Mouse (Mus musculus): ENCODE results near the gene Shisa9. TPM values are rescaled to one million over a fixed set of nuclear protein-coding genes. Genes with fewer than 3 reads are reported as not detected.

The Shisa9 gene
- total and polyA plus RNA-seq, 3 experiments = not detected

DNA sequence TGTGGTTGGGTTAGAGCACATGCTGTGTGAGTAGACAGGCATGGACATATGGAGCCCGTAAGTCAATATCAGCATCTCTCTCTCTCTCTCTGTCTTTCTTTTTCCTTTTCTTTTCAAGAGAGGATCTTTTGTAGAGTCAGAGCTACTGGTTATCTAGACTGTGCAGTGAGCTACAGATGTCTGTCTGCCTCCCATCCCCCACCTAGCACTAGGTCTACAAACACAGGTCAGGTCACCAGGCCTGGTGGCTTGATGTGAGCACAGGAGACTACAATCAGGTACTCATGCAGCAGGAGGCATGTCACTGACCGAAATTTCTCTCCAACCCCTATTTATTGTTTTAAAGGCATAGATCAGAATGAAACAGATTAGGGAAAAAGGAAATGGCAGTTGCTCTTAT is 219.1 kb downstream of the Shisa9 start:
- Histone ChIP-seq H3K9me3 (replicated peaks; ENCODE audit: low read length) (no peaks in the 10 kb centered on the region), H3K4me3 (replicated peaks in 1 of 3; ENCODE audit: low read depth in 2 of 3, low read length in 2 of 3, poor library complexity in 1 of 3) (no peak overlapping the region), H3K9ac (ENCODE audit: insufficient read depth, low read depth) (no peak overlapping the region), H3K4me2 (ENCODE audit: insufficient read depth, low read depth, poor library complexity, severe bottlenecking) (no peak overlapping the region), H3K36me3 (replicated peaks in 1 of 2; ENCODE audit: control insufficient read depth in 1 of 2, insufficient read depth in 1 of 2, low read length in 1 of 2) (no peaks in the 10 kb centered on the region), H3K27me3 (replicated peaks) (peaks cover 29% of the 10 kb centered on the region), H3K79me2 (replicated peaks; ENCODE audit: control insufficient read depth, extremely low read depth, insufficient read depth, poor library complexity, severe bottlenecking) (no peaks in the 10 kb centered on the region), H3K27ac (ENCODE audit: insufficient read depth, low read depth) (no peak overlapping the region), H3K4me1 (ENCODE audit: control insufficient read depth in 1 of 2, insufficient read depth in 2 of 2) (no peaks in the 10 kb centered on the region)
- in situ Hi-C loops (cut with MboI; ENCODE audit: low pct_ligation_motif_present, low pct_unique_long_range_greater_than_20kb, low sequenced_read_pairs) = loop anchor here (10.0 to 25.0 kb wide), 2 partner anchors 508 to 591 kb away; no protein-coding TSS in a partner anchor
- no peak for DNase-seq (ENCODE audit: extremely low read depth)
- dilution Hi-C loops (cut with MboI; ENCODE audit: extremely low pct_ligation_motif_present, extremely low pct_unique_long_range_greater_than_20kb, low sequenced_read_pairs) = no loop called here
- TF ChIP-seq MAX (IDR thresholded peaks at IDR 0.05; ENCODE audit: low read length) (no peak), ZNF384 (IDR thresholded peaks at IDR 0.05; ENCODE audit: low read depth, low read length) (no peak), TBP (conservative IDR thresholded peaks at IDR 0.05; ENCODE audit: low read depth, low read length) (no peak), SIN3A (IDR thresholded peaks at IDR 0.05; ENCODE audit: low read length) (no peak), PAX5 (IDR thresholded peaks at IDR 0.05; ENCODE audit: low read length) (no peak), MXI1 (IDR thresholded peaks at IDR 0.05; ENCODE audit: low read depth, low read length) (no peak), MAZ (IDR thresholded peaks at IDR 0.05; ENCODE audit: low read depth, low read length) (no peak), IRF4 (IDR thresholded peaks at IDR 0.05; ENCODE audit: low read depth, low read length) (no peak), RCOR1 (conservative IDR thresholded peaks at IDR 0.05; ENCODE audit: low read depth, low read length) (no peak), ZMIZ1 (IDR thresholded peaks at IDR 0.05; ENCODE audit: low read depth, low read length) (no peak), JUND (conservative IDR thresholded peaks at IDR 0.05; ENCODE audit: low read depth, low read length) (no peak), ETS1 (conservative IDR thresholded peaks at IDR 0.05; ENCODE audit: low read depth, low read length) (no peak), ZC3H11A (IDR thresholded peaks at IDR 0.05; ENCODE audit: low read depth, low read length) (no peak), USF1 (IDR thresholded peaks at IDR 0.05; ENCODE audit: low read depth, low read length) (no peak), HCFC1 (IDR thresholded peaks at IDR 0.05; ENCODE audit: low read depth, low read length) (no peak), CHD1 (IDR thresholded peaks at IDR 0.05; ENCODE audit: low read depth, low read length) (no peak), TCF12 (IDR thresholded peaks at IDR 0.05; ENCODE audit: low read depth, low read length) (no peak), EP300 (IDR thresholded peaks at IDR 0.05; ENCODE audit: low read length) (no peak)

DNA sequence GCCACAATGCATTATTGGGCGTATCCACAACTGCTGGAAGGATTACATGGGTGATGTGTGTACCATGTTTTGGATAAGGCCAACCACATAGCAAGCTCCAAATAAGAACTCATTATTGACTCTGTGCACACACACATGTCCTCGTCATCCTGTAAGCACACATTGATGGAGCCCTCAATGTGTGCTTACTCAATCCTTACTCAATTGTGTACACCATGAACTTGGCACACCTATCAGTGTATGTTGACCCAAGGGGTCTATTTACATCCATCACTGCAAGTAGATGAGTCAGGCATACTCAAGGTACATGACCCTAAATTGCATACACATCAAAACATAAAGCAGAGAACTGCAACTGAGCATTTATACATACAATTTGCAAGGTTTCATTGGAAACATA is 220.5 kb downstream of the Shisa9 start:
- TF ChIP-seq POLR2AphosphoS2 (IDR thresholded peaks at IDR 0.05; ENCODE audit: low read depth, low read length) (no peak), EP300 (IDR thresholded peaks at IDR 0.05; ENCODE audit: low read length) (no peak), KAT2A (IDR thresholded peaks at IDR 0.05; ENCODE audit: insufficient replicate concordance, low read length) (no peak), NRF1 (IDR thresholded peaks at IDR 0.05; ENCODE audit: low read depth, low read length) (no peak), ZNF384 (IDR thresholded peaks at IDR 0.05; ENCODE audit: low read depth, low read length) (no peak), E2F4 (IDR thresholded peaks at IDR 0.05; ENCODE audit: insufficient replicate concordance, low read depth, low read length) (no peak), RCOR1 (conservative IDR thresholded peaks at IDR 0.05; ENCODE audit: low read depth, low read length) (no peak), MAX (IDR thresholded peaks at IDR 0.05; ENCODE audit: low read length) (no peak), SIN3A (IDR thresholded peaks at IDR 0.05; ENCODE audit: low read length) (no peak)
- Histone ChIP-seq H3K79me2 (replicated peaks; ENCODE audit: control insufficient read depth, extremely low read depth, insufficient read depth, poor library complexity, severe bottlenecking) (no peaks in the 10 kb centered on the region), H3K36me3 (replicated peaks in 1 of 2; ENCODE audit: control insufficient read depth in 1 of 2, insufficient read depth in 1 of 2, low read length in 1 of 2) (no peaks in the 10 kb centered on the region), H3K4me2 (ENCODE audit: insufficient read depth, low read depth, poor library complexity, severe bottlenecking) (no peak overlapping the region), H3K27ac (ENCODE audit: insufficient read depth, low read depth) (no peak overlapping the region), H3K27me3 (replicated peaks) (peaks cover 40% of the 10 kb centered on the region), H3K9ac (ENCODE audit: insufficient read depth, low read depth) (no peak overlapping the region), H3K4me1 (ENCODE audit: control insufficient read depth in 1 of 2, insufficient read depth in 2 of 2) (no peaks in the 10 kb centered on the region), H3K9me3 (replicated peaks; ENCODE audit: low read length) (no peaks in the 10 kb centered on the region), H3K4me3 (replicated peaks in 1 of 3; ENCODE audit: low read depth in 2 of 3, low read length in 2 of 3, poor library complexity in 1 of 3) (no peak overlapping the region)
- in situ Hi-C loops (cut with MboI; ENCODE audit: low pct_ligation_motif_present, low pct_unique_long_range_greater_than_20kb, low sequenced_read_pairs) (loop anchor here (10.0 to 25.0 kb wide), 2 partner anchors 510 to 592 kb away; no protein-coding TSS in a partner anchor), dilution Hi-C loops (cut with MboI; ENCODE audit: extremely low pct_ligation_motif_present, extremely low pct_unique_long_range_greater_than_20kb, low sequenced_read_pairs) (no loop called here)
- DNase-seq (ENCODE audit: extremely low read depth) = no peak
